Mouse (Mus musculus): ENCODE measurements at regions not wholly inside any gene's neighbourhood (a gene's known extent, or its start where the extent isn't known, plus 50 kb on each side); places are given as distances from the start of the nearest gene placed in this dataset.

DNA sequence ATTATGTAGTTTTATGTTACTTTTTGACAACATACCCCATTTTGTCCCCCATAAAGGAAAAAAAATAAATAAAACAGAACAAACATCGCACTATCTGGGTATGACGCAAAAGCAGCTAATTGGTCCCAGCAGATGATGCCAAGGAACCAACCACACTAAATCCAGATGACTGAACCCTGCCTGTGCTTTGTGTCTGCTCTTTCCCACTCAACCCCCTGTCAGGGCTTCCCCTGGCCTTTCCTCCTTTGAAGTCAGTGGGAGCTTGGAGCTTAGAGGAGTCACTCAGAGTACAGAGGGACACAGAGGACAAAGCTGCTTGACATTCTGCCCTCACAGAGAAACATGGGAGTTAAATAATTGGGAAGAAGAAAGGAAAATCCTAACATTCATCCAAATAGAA, 1017.1 kb upstream of the Flrt2 start:
- Histone ChIP-seq H3K9me3 (replicated peaks) (no peaks in the 10 kb centered on the region), H3K4me1 (no peaks in the 10 kb centered on the region), H3K27me3 (replicated peaks) (no peaks in the 10 kb centered on the region), H3K4me3 (no peak overlapping the region), H3K4me2 (no peak overlapping the region), H3K36me3 (no peaks in the 10 kb centered on the region), H3K27ac (no peak overlapping the region), H3K9ac (no peak overlapping the region)
- ATAC-seq, result no peak
- WGBS (ENCODE audit: insufficient replicate concordance), result 84% methylated on average over 2 of the region's 2 CpGs

DNA sequence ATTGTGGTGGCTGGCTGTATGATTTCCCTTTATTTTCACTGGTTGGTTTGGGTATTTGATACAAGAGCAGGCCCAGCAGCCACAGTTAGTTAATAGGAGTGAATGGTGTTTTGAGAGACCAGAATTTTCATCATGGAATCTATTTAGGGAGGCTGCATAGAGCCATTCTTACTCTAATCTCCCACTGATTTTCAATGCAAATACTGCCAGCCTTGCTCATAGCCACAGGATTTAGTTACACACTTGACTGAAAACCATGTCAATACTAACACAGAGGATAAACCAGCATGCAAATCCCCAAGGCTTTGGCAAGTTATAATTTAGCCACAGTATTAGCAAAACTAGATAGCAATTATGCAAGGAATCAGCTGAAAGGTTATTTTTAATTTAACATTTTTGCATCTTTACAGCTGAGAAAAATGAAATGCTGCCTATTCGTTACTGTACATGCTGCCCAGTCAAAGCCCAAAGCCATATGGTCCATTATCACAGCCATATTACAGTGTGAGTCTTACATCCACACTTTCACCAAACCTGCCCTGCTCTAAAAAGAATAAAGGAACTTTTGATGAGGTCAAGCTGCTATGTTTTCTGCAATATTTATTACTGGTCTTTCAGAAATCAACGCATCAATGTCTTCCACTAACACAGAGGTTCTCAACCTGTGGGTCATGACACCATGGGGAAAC, 1000.5 kb upstream of the Flrt2 start:
- Histone ChIP-seq H3K9me3 (replicated peaks) (no peaks in the 10 kb centered on the region), H3K9ac (no peak overlapping the region), H3K4me1 (no peaks in the 10 kb centered on the region), H3K36me3 (no peaks in the 10 kb centered on the region), H3K4me2 (no peak overlapping the region), H3K4me3 (no peak overlapping the region), H3K27ac (no peak overlapping the region), H3K27me3 (replicated peaks) (no peaks in the 10 kb centered on the region)
- 69% methylated on average over 2 of the region's 2 CpGs for WGBS (ENCODE audit: insufficient replicate concordance)
- ATAC-seq, result no peak

- no peaks in the 10 kb centered on the region for H3K4me1 ChIP-seq
- H3K27me3 ChIP-seq (replicated peaks), result no peaks in the 10 kb centered on the region
- H3K36me3 ChIP-seq, result no peaks in the 10 kb centered on the region
- WGBS (ENCODE audit: insufficient replicate concordance), result 72% methylated on average over 5 of the region's 5 CpGs
- H3K4me2 ChIP-seq, result no peak overlapping the region
- H3K9ac ChIP-seq, result no peak overlapping the region
- H3K27ac ChIP-seq, result no peak overlapping the region
- no peaks in the 10 kb centered on the region for H3K9me3 ChIP-seq (replicated peaks)
- H3K4me3 ChIP-seq, result no peak overlapping the region
- no peak for ATAC-seq
These were observed 960.6 kb upstream of the Flrt2 start for GRCm38 (mm10) chr12:94731391-94731790.

- H3K27ac ChIP-seq, result no peak overlapping the region
- 73% methylated on average over 4 of the region's 4 CpGs for WGBS (ENCODE audit: insufficient replicate concordance)
- no peak overlapping the region for H3K4me3 ChIP-seq
- no peaks in the 10 kb centered on the region for H3K9me3 ChIP-seq (replicated peaks)
- no peak for ATAC-seq
- no peaks in the 10 kb centered on the region for H3K36me3 ChIP-seq
- H3K27me3 ChIP-seq (replicated peaks), result no peaks in the 10 kb centered on the region
- no peaks in the 10 kb centered on the region for H3K4me1 ChIP-seq
- H3K9ac ChIP-seq, result no peak overlapping the region
- no peak overlapping the region for H3K4me2 ChIP-seq
These were observed 958.8 kb upstream of the Flrt2 start for GRCm38 (mm10) chr12:94733179-94733578.

- no peaks in the 10 kb centered on the region for H3K9me3 ChIP-seq (replicated peaks)
These were observed 954.8 kb upstream of the Flrt2 start for GRCm38 (mm10) chr12:94737263-94737662.

GRCm38 (mm10) chr12:94749747-94750515, 942.1 kb upstream of the Flrt2 start:
- H3K4me2 ChIP-seq, result no peak overlapping the region
- no peaks in the 10 kb centered on the region for H3K36me3 ChIP-seq
- H3K4me1 ChIP-seq, result no peaks in the 10 kb centered on the region
- WGBS (ENCODE audit: insufficient replicate concordance), result 65% methylated on average over 6 of the region's 6 CpGs
- no peak overlapping the region for H3K4me3 ChIP-seq
- no peak overlapping the region for H3K9ac ChIP-seq
- H3K27ac ChIP-seq, result no peak overlapping the region
- ATAC-seq, result no peak
- no peaks in the 10 kb centered on the region for H3K9me3 ChIP-seq (replicated peaks)
- no peaks in the 10 kb centered on the region for H3K27me3 ChIP-seq (replicated peaks)

More at GRCm38 (mm10) chr12:94737263-94737662, 954.8 kb upstream of the Flrt2 start:
- Histone ChIP-seq H3K36me3 (no peaks in the 10 kb centered on the region), H3K4me1 (no peaks in the 10 kb centered on the region), H3K4me2 (no peak overlapping the region), H3K27ac (no peak overlapping the region), H3K27me3 (replicated peaks) (no peaks in the 10 kb centered on the region), H3K9ac (no peak overlapping the region), H3K4me3 (no peak overlapping the region)
- 64% methylated on average over 4 of the region's 4 CpGs for WGBS (ENCODE audit: insufficient replicate concordance)
- ATAC-seq, result no peak

DNA sequence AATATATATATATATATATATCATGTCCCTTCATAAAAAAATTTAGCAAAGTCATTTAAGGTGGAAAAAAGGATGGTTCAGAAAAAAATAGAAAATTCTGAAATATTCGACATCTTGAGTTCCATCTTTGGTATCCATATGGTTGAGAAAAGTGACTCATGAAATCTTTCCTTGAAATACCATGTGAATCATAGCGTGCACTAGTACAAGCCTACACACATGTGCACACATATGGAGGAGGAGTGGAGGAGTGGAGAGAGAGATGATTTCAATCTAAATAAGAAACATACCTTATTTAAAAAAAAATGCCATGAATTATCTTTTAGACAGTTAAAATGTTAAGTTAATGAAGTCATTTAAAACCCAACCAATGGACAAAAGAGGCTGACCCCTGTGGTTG, 936.3 kb upstream of the Flrt2 start:
- Histone ChIP-seq H3K36me3 (no peaks in the 10 kb centered on the region), H3K27me3 (replicated peaks) (no peaks in the 10 kb centered on the region), H3K9ac (no peak overlapping the region), H3K4me2 (no peak overlapping the region), H3K27ac (no peak overlapping the region), H3K4me1 (no peaks in the 10 kb centered on the region), H3K4me3 (no peak overlapping the region), H3K9me3 (replicated peaks) (no peaks in the 10 kb centered on the region)
- WGBS (ENCODE audit: insufficient replicate concordance), result 68% methylated on average over 2 of the region's 2 CpGs
- ATAC-seq, result no peak

- no peak overlapping the region for H3K4me3 ChIP-seq
- no peak overlapping the region for H3K27ac ChIP-seq
- no peaks in the 10 kb centered on the region for H3K36me3 ChIP-seq
- no peak overlapping the region for H3K4me2 ChIP-seq
- no peak for ATAC-seq
- 68% methylated on average over 5 of the region's 5 CpGs for WGBS (ENCODE audit: insufficient replicate concordance)
- H3K27me3 ChIP-seq (replicated peaks), result no peaks in the 10 kb centered on the region
- no peak overlapping the region for H3K9ac ChIP-seq
- H3K4me1 ChIP-seq, result no peaks in the 10 kb centered on the region
- no peaks in the 10 kb centered on the region for H3K9me3 ChIP-seq (replicated peaks)
These were observed 896.0 kb upstream of the Flrt2 start for GRCm38 (mm10) chr12:94795913-94796615.

DNA sequence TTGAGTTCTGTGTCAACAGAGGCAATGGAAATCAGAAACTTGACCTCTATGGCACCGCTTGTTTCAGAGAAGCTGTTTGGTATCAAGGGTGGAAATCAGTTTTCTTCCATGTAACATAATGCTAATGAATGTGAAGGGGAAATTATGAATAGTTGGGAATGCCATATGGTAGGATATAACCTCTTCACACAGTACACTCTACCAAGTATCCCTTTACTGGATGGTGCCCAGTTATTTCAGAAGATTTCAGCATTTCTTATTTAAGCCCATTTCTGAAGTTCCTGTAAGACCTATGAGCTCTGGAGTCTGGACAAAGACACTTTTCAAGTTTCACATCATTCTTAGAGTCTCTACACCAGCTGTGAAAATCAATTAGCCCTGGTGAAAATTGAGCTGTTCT, 887.3 kb upstream of the Flrt2 start:
- Histone ChIP-seq H3K9me3 (replicated peaks) (no peaks in the 10 kb centered on the region), H3K4me2 (no peak overlapping the region), H3K4me1 (no peaks in the 10 kb centered on the region), H3K4me3 (no peak overlapping the region), H3K27ac (no peak overlapping the region), H3K27me3 (replicated peaks) (no peaks in the 10 kb centered on the region), H3K9ac (no peak overlapping the region), H3K36me3 (no peaks in the 10 kb centered on the region)
- 78% methylated on average over 1 of the region's 1 CpGs for WGBS (ENCODE audit: insufficient replicate concordance)
- ATAC-seq, result no peak

DNA sequence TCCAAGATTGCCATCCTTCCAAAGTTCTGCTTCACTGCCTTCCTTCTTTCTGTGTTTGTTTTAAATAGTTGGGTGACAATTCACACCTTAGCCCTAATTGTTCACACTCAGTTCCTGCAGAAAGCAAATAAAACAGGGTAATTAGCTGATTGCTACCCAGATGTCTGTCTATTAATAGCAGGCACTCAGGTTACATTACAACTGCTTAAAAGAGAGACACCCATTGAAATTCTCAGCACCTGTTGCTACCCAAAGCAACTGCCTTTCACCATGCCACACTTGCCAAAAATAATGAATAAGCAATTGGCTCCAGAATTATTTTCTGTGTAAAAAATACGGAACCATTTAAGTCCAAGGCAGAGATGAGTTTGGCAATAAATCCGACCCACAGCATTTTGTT, 860.6 kb upstream of the Flrt2 start:
- no peak overlapping the region for H3K9ac ChIP-seq
- H3K4me1 ChIP-seq, result no peaks in the 10 kb centered on the region
- 74% methylated on average over 2 of the region's 2 CpGs for whole genome bisulfite sequencing (ENCODE audit: insufficient replicate concordance)
- H3K4me2 ChIP-seq, result no peak overlapping the region
- no peak for ATAC-seq
- no peaks in the 10 kb centered on the region for H3K9me3 ChIP-seq (replicated peaks)
- no peaks in the 10 kb centered on the region for H3K27me3 ChIP-seq (replicated peaks)
- H3K4me3 ChIP-seq, result no peak overlapping the region
- no peak overlapping the region for H3K27ac ChIP-seq
- H3K36me3 ChIP-seq, result no peaks in the 10 kb centered on the region

GRCm38 (mm10) chr12:94862720-94863119, 829.3 kb upstream of the Flrt2 start:
- Histone ChIP-seq H3K9me3 (replicated peaks) (no peaks in the 10 kb centered on the region), H3K36me3 (no peaks in the 10 kb centered on the region), H3K4me1 (no peaks in the 10 kb centered on the region), H3K4me3 (no peak overlapping the region), H3K27me3 (replicated peaks) (no peaks in the 10 kb centered on the region), H3K4me2 (no peak overlapping the region), H3K27ac (no peak overlapping the region), H3K9ac (no peak overlapping the region)
- no peak for ATAC-seq

GRCm38 (mm10) chr12:94910816-94911215, 781.2 kb upstream of the Flrt2 start:
- ATAC-seq, result no peak
- Histone ChIP-seq H3K9me3 (replicated peaks) (no peaks in the 10 kb centered on the region), H3K4me1 (no peaks in the 10 kb centered on the region), H3K36me3 (no peaks in the 10 kb centered on the region), H3K4me3 (no peak overlapping the region), H3K27me3 (replicated peaks) (no peaks in the 10 kb centered on the region), H3K4me2 (no peak overlapping the region), H3K27ac (no peak overlapping the region), H3K9ac (no peak overlapping the region)
- 51% methylated on average over 2 of the region's 2 CpGs for WGBS (ENCODE audit: insufficient replicate concordance)
